Comparison of ENCODE assay signal across 14 mouse cellular contexts in the genomic region with DNA sequence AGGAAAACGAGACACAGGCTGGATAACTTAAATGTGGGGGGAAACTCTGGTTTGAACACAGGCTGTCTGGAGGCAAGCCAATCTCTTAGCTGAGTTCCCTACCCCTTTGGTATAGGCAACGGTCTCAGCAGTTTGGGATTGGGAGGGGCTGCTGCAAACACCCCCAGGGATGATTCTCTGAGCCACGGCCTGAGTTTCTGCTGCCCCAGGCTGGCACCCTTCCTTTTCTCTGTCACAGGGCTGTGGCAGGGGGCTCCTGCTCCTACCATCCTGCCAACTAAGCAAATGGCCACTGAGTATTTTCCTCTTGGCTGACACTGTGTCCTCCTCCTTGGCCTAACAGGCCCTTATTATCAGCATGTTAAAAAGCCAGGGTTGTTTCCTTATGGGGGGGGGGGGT. TPM values are rescaled to one million over a fixed set of nuclear protein-coding genes. Genes with fewer than 3 reads are reported as not detected.
A peak's percentile ranks its signal among the peaks of the same experiment; 100 is the strongest.
DNase-seq lines count a peak whose midpoint lies in the region; ATAC-seq and TF ChIP-seq lines count a peak whose summit lies in the region.
"Had no signal": no experiment of that assay in that cellular context is flagged by ENCODE, and none has a peak within 500 bp of the region (broad histone marks: within the 10 kb centered on the region; RNA-seq: fewer than 3 reads in every experiment).

No protein-coding gene starts in this region.

- no peak for TF ChIP-seq EP300 in heart, postnatal 0 days (IDR thresholded peaks at IDR 0.05; ENCODE audit: low read depth)
- TF ChIP-seq EP300 in liver, postnatal 0 days (IDR thresholded peaks at IDR 0.05; ENCODE audit: low read depth) = no peak

- H3K4me1 ChIP-seq in heart, postnatal 0 days (ENCODE audit: control insufficient read depth, insufficient read depth) = peaks cover 54% of the 10 kb centered on the region
- H3K4me1 ChIP-seq in heart, embryonic 10.5 days = peaks cover 54% of the 10 kb centered on the region
- H3K4me1 ChIP-seq in liver, adult 2 months (ENCODE audit: control insufficient read depth, insufficient read depth, low read length) = no peaks in the 10 kb centered on the region; the same call in 1 of the 2 replicates
- H3K4me1 ChIP-seq in liver, postnatal 0 days (ENCODE audit: insufficient read depth) = peaks cover 39% of the 10 kb centered on the region
- H3K4me1 ChIP-seq in forebrain, postnatal 0 days (ENCODE audit: insufficient read depth) = peaks cover 12% of the 10 kb centered on the region

- no peaks in the 10 kb centered on the region for H3K9me3 ChIP-seq in heart, postnatal 0 days (replicated peaks; ENCODE audit: control insufficient read depth, low read length)
- no peaks in the 10 kb centered on the region for H3K9me3 ChIP-seq in heart, embryonic 10.5 days
- no peaks in the 10 kb centered on the region for H3K9me3 ChIP-seq in liver, postnatal 0 days (ENCODE audit: low read length)
- H3K9me3 ChIP-seq in forebrain, postnatal 0 days (ENCODE audit: low read length) = no peaks in the 10 kb centered on the region

- DNase-seq in cerebellum, adult 9-11 months = peak; percentile 52
- no peak for DNase-seq in cerebellum, postnatal 25 days
- DNase-seq in heart, postnatal 0 days (ENCODE audit: low spot score) = no peak
- DNase-seq in heart, embryonic 10.5 days (ENCODE audit: low spot score) = no peak
- DNase-seq in liver, adult 2 months (ENCODE audit: extremely low read depth, low read depth, low spot score) = no peak
- no peak for DNase-seq in liver, postnatal 0 days
- DNase-seq in forebrain, postnatal 0 days = no peak
- DNase-seq in urinary bladder, adult 2 months (ENCODE audit: low spot score) = no peak
- DNase-seq: gastrocnemius, postnatal 10 days; kidney, adult 8-10 months; lung, postnatal 10 days had no signal

- H3K79me2 ChIP-seq in liver, adult 2 months (ENCODE audit: control insufficient read depth, insufficient read depth, low read length) = peaks cover 6% of the 10 kb centered on the region; the same call in 1 of the 2 replicates

- no peak overlapping the region for H3K4me3 ChIP-seq in heart, postnatal 0 days (ENCODE audit: low read depth, low read length)
- no peak overlapping the region for H3K4me3 ChIP-seq in heart, embryonic 10.5 days
- no peak overlapping the region for H3K4me3 ChIP-seq in liver, adult 2 months (ENCODE audit: insufficient read depth, low read depth, low read length)
- H3K4me3 ChIP-seq in liver, postnatal 0 days (ENCODE audit: low read depth, low read length) = no peak overlapping the region
- H3K4me3 ChIP-seq in forebrain, postnatal 0 days (ENCODE audit: low read depth, low read length) = no peak overlapping the region
- H3K4me3 ChIP-seq: left cerebral cortex, adult 2 months had no signal

- 59% methylated on average over 3 of the region's 3 CpGs for WGBS in heart, postnatal 0 days
- WGBS in heart, embryonic 10.5 days = 72% methylated on average over 3 of the region's 3 CpGs
- WGBS in liver, adult 2 months = 70% methylated on average over 3 of the region's 3 CpGs
- 54% methylated on average over 3 of the region's 3 CpGs for WGBS in liver, postnatal 0 days (ENCODE audit: insufficient replicate concordance)
- 45% methylated on average over 3 of the region's 3 CpGs for WGBS in forebrain, postnatal 0 days

- no peak for TF ChIP-seq POLR2A in liver, adult 2 months (IDR thresholded peaks at IDR 0.05; ENCODE audit: extremely low read depth, insufficient read depth, low read length)

- H3K36me3 ChIP-seq in heart, postnatal 0 days (replicated peaks; ENCODE audit: control insufficient read depth, insufficient read depth, low read length) = no peaks in the 10 kb centered on the region
- no peaks in the 10 kb centered on the region for H3K36me3 ChIP-seq in heart, embryonic 10.5 days
- no peaks in the 10 kb centered on the region for H3K36me3 ChIP-seq in liver, adult 2 months (ENCODE audit: control insufficient read depth, insufficient read depth, low read length)
- H3K36me3 ChIP-seq in liver, postnatal 0 days (replicated peaks; ENCODE audit: insufficient read depth, low read length) = no peaks in the 10 kb centered on the region
- H3K36me3 ChIP-seq in forebrain, postnatal 0 days (ENCODE audit: insufficient read depth) = no peaks in the 10 kb centered on the region

- no peak overlapping the region for H3K9ac ChIP-seq in heart, postnatal 0 days (replicated peaks; ENCODE audit: low read depth, low read length)
- H3K9ac ChIP-seq in liver, adult 2 months (ENCODE audit: low read depth, low read length) = no peak overlapping the region
- H3K9ac ChIP-seq in liver, postnatal 0 days (replicated peaks) = no peak overlapping the region
- no peak overlapping the region for H3K9ac ChIP-seq in forebrain, postnatal 0 days

- H3K27ac ChIP-seq in heart, postnatal 0 days (ENCODE audit: low read depth) = 0 out of 2 replicates have a peak overlapping the region, but pooled peaks have one; percentile 17
- H3K27ac ChIP-seq in heart, embryonic 10.5 days = no peak overlapping the region
- peak overlapping the region; percentile 37 for H3K27ac ChIP-seq in liver, adult 2 months (replicated peaks; ENCODE audit: insufficient read depth, low read depth, low read length)
- H3K27ac ChIP-seq in liver, postnatal 0 days (ENCODE audit: low read depth) = no peak overlapping the region
- H3K27ac ChIP-seq in forebrain, postnatal 0 days (ENCODE audit: low read depth, low read length) = peak overlapping the region; percentile 92; the same call in 1 of the 2 replicates
- H3K27ac ChIP-seq: left cerebral cortex, adult 2 months had no signal

- H3K27me3 ChIP-seq in heart, postnatal 0 days (ENCODE audit: control insufficient read depth, insufficient read depth, low read length) = no peaks in the 10 kb centered on the region
- peaks cover 38% of the 10 kb centered on the region for H3K27me3 ChIP-seq in heart, embryonic 10.5 days (ENCODE audit: insufficient read depth, poor library complexity, severe bottlenecking)
- no peaks in the 10 kb centered on the region for H3K27me3 ChIP-seq in liver, adult 2 months (ENCODE audit: control insufficient read depth, insufficient read depth, low read length)
- no peaks in the 10 kb centered on the region for H3K27me3 ChIP-seq in liver, postnatal 0 days (ENCODE audit: insufficient read depth, low read length)
- H3K27me3 ChIP-seq in forebrain, postnatal 0 days (ENCODE audit: insufficient read depth, low read length) = no peaks in the 10 kb centered on the region
- H3K27me3 ChIP-seq: CH12.LX had no signal

- ATAC-seq in heart, postnatal 0 days (ENCODE audit: insufficient read depth, low read depth) = no peak
- no peak for ATAC-seq in liver, postnatal 0 days
- ATAC-seq in forebrain, postnatal 0 days = no peak

- no peak overlapping the region for H3K4me2 ChIP-seq in heart, postnatal 0 days (ENCODE audit: low read depth, low read length)
- H3K4me2 ChIP-seq in liver, postnatal 0 days (ENCODE audit: low read depth, low read length) = no peak overlapping the region
- H3K4me2 ChIP-seq in forebrain, postnatal 0 days (ENCODE audit: low read depth) = no peak overlapping the region
- H3K4me2 ChIP-seq: heart, embryonic 11.5 days had no signal

- TF ChIP-seq CTCF in heart, postnatal 0 days (IDR thresholded peaks at IDR 0.05; ENCODE audit: low read depth) = no peak
- TF ChIP-seq CTCF in liver, adult 2 months (IDR thresholded peaks at IDR 0.05; ENCODE audit: low read depth, low read length) = no peak
- TF ChIP-seq CTCF in liver, postnatal 0 days (IDR thresholded peaks at IDR 0.05; ENCODE audit: low read depth) = no peak
- no peak for TF ChIP-seq CTCF in forebrain, postnatal 0 days (IDR thresholded peaks at IDR 0.05; ENCODE audit: low read depth)

RNA-seq across cellular contexts. Expression of a gene that starts 37.3 kb away (rescaled TPM):
- 21.7 and 24.9 TPM in 2 replicates for total RNA-seq in heart, postnatal 0 days (2014; rRNA removed; ENCODE audit: low replicate concordance)
- 5.1 and 5.4 TPM in 2 replicates for polyA plus RNA-seq in heart, postnatal 0 days (2015; fragmentation: Nextera tagmentation; extraction: Ambion mirVana)
- polyA plus RNA-seq in heart, embryonic 10.5 days (2016; fragmentation: Nextera tagmentation; extraction: Ambion mirVana) = 4.0 and 4.6 TPM in 2 replicates
- 3.7 and 6.0 TPM in 2 replicates for total RNA-seq in liver, adult 2 months (2014; rRNA removed)
- 2.2 and 2.7 TPM in 2 replicates for polyA plus RNA-seq in liver, adult 2 months (2012; rRNA removed)
- 1.3 and 1.4 TPM in 2 replicates for polyA plus RNA-seq in liver, postnatal 0 days (2015; fragmentation: Nextera tagmentation; extraction: Ambion mirVana)
- 6.4 and 6.5 TPM in 2 replicates for total RNA-seq in forebrain, postnatal 0 days (2014; rRNA removed)
- 1.3 and 1.9 TPM in 2 replicates for polyA plus RNA-seq in forebrain, postnatal 0 days (2015; fragmentation: Nextera tagmentation; extraction: Ambion mirVana)
- 25.7 and 54.9 TPM in 2 replicates for polyA plus RNA-seq in urinary bladder, adult 2 months (2012; rRNA removed)

Comparison
In these comparisons a context has a peak if more than half of its experiments do, and no peak if none do; other contexts are left out.
1. H3K27ac ChIP-seq: peak in heart, postnatal 0 days (single experiment), liver, adult 2 months (single experiment) and forebrain, postnatal 0 days (single experiment); none in heart, embryonic 10.5 days (single experiment) and liver, postnatal 0 days (single experiment).